Mouse (Mus musculus): ENCODE results near the gene Macrod2.

Macrod2 gene

GRCm38 (mm10) chr2:141057455-141057833 is 662.3 kb downstream of the Macrod2 start:
- DNase-seq (ENCODE audit: low spot score in 2 of 2), result no peak

GRCm38 (mm10) chr2:141073981-141074855 is 679.1 kb downstream of the Macrod2 start:
- no peak for DNase-seq (ENCODE audit: low spot score in 2 of 2)

DNA sequence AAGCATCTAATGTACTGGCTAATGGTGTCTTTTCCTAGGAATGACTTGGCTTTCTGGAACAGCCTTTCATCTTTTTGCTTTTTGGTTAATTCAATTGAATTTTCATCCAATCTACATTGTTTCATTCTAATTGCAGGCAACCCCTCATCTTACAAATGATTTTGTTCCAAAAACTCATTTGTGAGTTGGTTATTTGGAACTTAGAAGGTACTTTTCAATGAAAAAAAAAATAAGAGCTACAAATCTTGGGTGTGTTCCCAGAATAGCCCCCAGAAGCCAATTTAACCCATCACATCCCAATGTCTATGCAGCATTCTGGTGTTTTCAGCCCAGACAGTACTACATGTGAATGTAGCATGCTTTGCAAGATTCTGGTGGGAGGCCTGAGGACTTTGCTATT is 683.1 kb downstream of the Macrod2 start:
- no peak for DNase-seq (ENCODE audit: low spot score in 2 of 2)

DNA sequence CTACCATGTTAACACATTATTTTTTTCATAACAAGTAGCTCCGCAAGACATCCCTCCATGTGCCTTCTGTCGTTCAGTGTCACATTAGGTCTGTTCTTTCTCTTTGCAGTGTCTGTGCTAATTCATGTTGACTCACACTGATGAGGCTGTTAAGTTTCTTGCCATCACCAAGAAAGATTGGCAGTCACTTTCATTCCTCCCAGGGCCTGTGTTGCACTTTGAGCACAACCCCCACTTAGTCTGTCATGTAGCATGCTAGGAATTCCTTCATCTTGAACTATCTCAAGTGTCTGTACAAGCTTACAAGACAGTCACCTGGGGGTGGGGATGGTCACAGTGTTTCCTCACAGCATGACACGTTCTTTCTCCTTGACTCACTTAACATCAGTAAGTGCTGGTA is 696.2 kb downstream of the Macrod2 start:
- DNase-seq (ENCODE audit: low spot score in 2 of 2), result no peak

DNA sequence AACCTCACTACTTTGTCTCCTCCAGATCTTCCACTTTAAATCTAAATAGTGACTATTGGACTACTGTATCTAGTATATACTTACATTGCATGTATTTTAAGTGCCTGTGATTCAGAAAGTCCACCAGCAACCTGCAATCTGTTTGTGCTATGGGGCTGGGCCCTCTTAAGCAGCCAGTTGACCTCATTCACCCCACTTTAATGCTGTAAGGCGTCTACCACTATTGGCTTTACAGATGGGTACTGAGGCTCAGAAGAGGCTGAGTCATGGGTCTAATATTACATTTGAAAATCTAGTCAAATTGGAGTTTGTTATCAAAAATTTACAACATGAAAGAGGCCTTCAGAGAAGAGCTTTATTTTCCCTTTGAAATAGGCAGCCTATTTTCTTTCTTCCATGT is 722.5 kb downstream of the Macrod2 start:
- no peak for DNase-seq (ENCODE audit: low spot score in 2 of 2)

GRCm38 (mm10) chr2:141123875-141124274 is 728.8 kb downstream of the Macrod2 start:
- DNase-seq (ENCODE audit: low spot score in 2 of 2), result no peak

GRCm38 (mm10) chr2:141125638-141126037 is 730.5 kb downstream of the Macrod2 start:
- DNase-seq (ENCODE audit: low spot score in 2 of 2), result no peak

- DNase-seq (ENCODE audit: low spot score in 2 of 2), result no peak
Measured at GRCm38 (mm10) chr2:141142266-141142665, 747.2 kb downstream of the Macrod2 start.

DNA sequence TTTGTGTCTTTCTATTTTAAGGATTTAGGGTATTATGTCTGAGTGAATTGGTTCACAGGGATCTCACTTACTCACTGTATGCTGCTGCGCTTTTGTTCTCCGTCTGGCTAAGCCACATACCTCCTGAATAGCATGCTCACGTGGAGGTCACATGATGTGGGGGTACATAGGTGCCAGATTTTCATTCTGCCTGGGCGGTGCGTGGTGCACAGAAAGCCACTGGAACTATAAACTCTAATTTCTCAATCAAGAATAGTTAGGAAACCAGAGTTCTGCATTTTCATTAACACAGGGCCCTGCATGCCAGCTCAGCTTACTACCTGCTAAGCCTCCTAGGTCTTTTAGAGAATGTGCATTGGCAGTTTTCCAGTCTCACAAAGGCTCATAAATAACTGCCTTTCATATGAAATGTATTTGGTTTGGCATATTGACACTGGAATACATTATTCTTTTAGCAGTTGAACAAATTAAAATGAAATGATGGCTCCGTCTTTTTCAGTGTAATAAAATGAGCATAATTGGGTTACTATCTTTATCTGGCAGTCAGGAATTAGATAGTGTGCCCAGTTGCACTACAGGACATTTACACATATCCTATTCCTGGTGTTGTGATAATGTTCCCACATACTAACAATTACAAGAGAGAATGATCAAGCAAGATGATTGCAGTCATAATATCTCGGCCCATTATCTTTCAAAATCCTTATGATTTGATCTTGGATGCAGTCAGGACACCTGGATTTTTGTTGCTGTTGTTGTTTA is 757.1 kb downstream of the Macrod2 start:
- no peak for DNase-seq (ENCODE audit: low spot score in 2 of 2)

DNA sequence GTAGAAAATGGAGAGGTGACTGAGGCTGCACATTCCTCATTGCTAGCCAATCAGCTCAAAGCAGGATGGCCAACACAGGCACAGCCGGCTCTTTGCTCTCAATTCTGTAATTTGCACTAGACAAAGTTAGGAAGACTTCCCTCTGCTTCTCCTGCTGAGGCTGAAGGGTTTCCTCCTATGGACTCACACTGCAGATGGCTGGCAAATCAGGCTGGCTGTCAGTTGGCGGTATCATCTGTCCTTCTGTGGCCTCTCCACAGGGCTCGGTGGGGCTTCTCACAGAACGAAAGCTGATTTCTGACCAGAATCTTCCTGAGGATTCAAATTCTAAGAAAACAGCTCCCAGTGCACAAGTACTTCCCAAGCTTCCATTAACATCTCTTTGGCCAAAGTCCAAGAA is 760.9 kb downstream of the Macrod2 start:
- DNase-seq (ENCODE audit: low spot score in 2 of 2), result no peak

GRCm38 (mm10) chr2:141156979-141157593 is 762.0 kb downstream of the Macrod2 start:
- DNase-seq (ENCODE audit: low spot score in 2 of 2), result no peak

DNA sequence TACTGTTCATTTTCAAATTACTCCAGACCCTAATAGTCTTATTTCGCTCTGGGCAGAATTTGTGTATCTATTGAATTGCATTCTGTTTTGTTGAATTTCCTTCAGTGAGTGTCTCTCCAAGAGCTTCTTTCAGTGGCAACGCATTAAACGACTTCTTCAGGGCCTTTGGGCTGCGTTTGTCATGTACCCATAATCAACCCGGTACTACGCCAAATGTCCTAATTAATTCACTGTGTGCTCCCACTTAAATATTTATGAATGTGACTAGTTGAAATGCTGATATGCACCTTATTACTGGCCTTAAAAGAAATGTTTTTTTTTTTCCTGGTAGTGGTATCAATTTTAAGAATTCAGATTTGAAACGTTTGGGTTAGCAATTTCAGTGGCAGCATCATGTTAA is 763.1 kb downstream of the Macrod2 start:
- DNase-seq (ENCODE audit: low spot score in 2 of 2), result no peak

DNA sequence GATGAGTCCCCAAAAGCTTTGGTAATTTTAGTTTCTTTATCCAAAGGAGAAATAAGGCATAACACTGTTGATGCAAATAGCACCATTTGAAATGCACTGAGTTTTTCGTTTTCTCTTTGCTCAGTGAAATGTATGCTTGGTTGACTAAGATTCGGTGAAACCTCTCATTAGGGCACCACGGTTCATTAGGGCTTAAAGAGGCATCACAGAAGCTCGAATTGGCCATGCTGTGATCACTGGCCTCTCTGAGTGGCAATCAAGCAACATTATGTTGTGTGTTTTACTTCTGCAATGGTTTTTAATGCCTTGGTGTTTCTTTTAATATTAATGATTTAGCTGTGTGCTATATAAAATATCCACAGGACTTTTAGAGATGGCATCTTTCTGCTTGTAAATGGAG is 768.8 kb downstream of the Macrod2 start:
- no peak for DNase-seq (ENCODE audit: low spot score in 2 of 2)

GRCm38 (mm10) chr2:141169586-141169985 is 774.5 kb downstream of the Macrod2 start:
- DNase-seq (ENCODE audit: low spot score in 2 of 2), result no peak

GRCm38 (mm10) chr2:141173167-141173566 is 778.1 kb downstream of the Macrod2 start:
- no peak for DNase-seq (ENCODE audit: low spot score in 2 of 2)

GRCm38 (mm10) chr2:141173607-141174006 is 778.5 kb downstream of the Macrod2 start:
- no peak for DNase-seq (ENCODE audit: low spot score in 2 of 2)

GRCm38 (mm10) chr2:141180656-141181055 is 785.5 kb downstream of the Macrod2 start:
- DNase-seq (ENCODE audit: low spot score in 2 of 2), result no peak

DNA sequence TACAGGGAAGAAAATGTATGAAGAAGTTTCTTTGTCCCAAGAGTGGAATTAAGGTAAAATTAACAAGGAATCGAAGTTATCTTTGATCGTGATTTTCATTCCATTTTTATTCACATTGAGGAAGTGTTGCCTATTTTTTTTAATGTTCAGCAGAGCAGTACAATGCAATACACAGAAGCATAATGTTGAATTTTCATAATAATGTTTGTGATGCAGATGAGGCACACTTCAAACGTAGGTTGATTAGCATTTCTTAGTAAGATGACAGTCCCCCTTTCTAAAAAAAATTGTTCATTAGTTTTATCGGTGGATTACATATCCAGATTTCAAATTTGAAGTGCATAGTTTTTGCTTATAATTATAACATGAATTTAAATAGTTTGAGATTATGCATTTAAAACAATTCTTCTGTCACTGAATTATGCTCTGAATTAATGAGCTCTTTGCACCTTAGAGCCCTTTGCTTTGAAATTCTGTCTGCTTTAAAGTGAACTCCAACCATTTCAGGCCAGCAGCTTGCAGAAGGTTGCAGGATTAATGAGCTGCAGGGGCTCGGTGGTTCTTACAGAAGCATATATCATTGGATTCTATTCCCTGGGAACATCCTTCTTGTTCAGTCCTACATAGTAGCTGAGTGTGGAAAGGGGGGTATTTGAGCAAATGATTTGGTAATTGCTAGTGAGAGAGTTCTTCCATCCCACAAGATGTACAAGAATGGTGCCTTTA is 787.1 kb downstream of the Macrod2 start:
- DNase-seq (ENCODE audit: low spot score in 2 of 2), result no peak

DNA sequence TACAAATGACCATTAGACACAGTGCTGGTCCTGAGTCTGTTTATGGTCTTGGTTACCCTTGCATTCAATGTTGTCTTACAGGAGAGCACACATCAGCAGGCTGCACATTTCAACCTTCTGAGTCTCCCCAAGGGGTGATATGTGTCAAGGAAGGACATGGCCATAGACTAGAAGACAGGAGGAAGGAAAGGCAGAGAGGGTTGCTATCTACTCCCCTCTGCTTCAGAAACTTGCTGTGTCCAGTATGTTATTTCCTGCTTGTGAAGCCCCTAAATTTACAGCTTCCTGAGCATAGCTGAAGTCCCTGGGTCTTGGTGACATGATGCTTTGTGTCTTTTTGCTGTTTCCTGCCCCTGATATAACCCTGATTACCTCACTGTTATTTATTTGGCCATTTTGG is 799.4 kb downstream of the Macrod2 start:
- no peak for DNase-seq (ENCODE audit: low spot score in 2 of 2)

DNA sequence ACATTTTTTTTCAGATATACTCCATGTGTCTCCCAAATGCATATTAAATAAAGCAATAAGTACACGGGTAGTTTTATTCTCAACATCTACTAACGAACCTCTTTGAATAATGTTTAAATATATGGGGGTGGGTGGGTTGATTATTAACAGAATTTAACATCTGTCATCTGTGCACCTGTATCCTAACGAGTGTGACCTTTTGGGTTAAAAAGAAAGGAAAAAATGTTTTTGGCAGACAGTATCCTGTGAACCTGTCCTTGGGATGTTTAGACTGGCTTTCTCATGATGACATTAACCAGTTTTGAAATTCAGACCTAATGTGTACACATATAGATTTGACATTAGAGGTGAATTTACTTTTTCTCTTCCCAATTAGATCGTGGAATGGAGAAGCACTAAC is 805.4 kb downstream of the Macrod2 start:
- DNase-seq (ENCODE audit: low spot score in 2 of 2), result no peak

DNA sequence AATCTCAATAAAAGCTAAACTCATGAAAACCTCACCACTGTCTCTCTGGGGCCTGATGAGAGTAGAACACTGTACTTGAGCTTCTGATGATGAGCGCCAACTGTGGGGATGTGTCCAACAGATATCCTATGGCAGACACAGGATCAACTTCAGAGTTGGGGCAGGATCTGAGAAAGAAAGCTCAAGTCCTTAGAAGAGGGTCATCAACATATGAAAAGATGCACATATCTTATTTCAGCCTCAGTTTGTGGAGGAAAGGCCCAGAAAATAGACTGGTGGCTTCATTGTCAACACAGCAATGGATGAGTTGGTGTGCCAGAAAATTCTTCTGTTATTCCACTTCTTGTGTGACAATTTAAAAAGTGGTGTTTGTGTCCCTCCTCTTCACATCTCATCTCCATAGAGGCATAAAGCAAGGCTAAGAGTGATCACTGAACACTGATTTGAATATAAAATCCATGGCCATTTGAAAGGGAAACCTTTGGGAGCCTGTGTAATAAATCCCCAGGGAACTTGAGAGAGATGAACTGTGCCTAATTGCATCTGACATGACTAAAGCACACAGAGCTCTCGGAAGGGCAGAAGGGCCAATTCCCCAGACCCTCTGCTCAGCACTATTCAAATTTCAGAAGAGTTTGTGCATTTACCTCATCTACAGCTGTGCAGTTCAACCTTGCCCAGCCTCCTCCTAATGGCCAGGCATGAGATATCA is 806.4 kb downstream of the Macrod2 start:
- DNase-seq (ENCODE audit: low spot score in 2 of 2), result no peak

Data from frontal cortex, postnatal 14 days (tissue).